Mouse (Mus musculus) embryonic facial prominence, embryonic 11.5 days (tissue): ENCODE results near the gene Cdx2. TPM values are rescaled to one million over a fixed set of nuclear protein-coding genes. Genes with fewer than 3 reads are reported as not detected.

Source experiments
- ATAC-seq: fragments of 200-750 bp; cut with Nextera tagmentation; replicated peaks from 2 replicates; pipeline ENCODE4 v1.8.0; 2017; ENCODE audit warnings: low read depth; ENCODE audit not compliant: insufficient number of reproducible peaks, low FRiP score, low TSS enrichment
- DNase-seq: peaks from one replicate; pipeline ENCODE4 v3.0.0-alpha.2; 2015; ENCODE audit warnings: low spot score
- H3K27ac ChIP-seq: fragments of 300-500 bp; sonication (generic); replicated peaks from 2 replicates; pipeline ENCODE4 v1.5.1; 2014; ENCODE audit warnings: mild to moderate bottlenecking, low read depth, low read length, control low read depth
- H3K27me3 ChIP-seq: fragments of 300-500 bp; sonication (generic); 2 replicates; pipeline ENCODE4 v1.6.1; 2014; ENCODE audit warnings: mild to moderate bottlenecking, low read length, moderate library complexity, mixed read lengths; ENCODE audit not compliant: control insufficient read depth, insufficient read depth
- H3K36me3 ChIP-seq: fragments of 300-500 bp; sonication (generic); replicated peaks from 2 replicates; pipeline ENCODE4 v1.6.1; 2014; ENCODE audit warnings: low read depth, mild to moderate bottlenecking, low read length, moderate library complexity, mixed read lengths; ENCODE audit not compliant: control insufficient read depth, insufficient read depth
- H3K4me1 ChIP-seq: fragments of 300-500 bp; sonication (generic); 2 replicates; pipeline ENCODE4 v1.6.1; 2014; ENCODE audit warnings: low read length, mixed read lengths; ENCODE audit not compliant: control insufficient read depth, insufficient read depth
- H3K4me2 ChIP-seq: fragments of 300-500 bp; sonication (generic); 2 replicates; pipeline ENCODE4 v1.6.1; 2014; ENCODE audit warnings: low read depth, mild to moderate bottlenecking, control low read depth, low read length, moderate library complexity
- H3K4me3 ChIP-seq: fragments of 300-500 bp; sonication (generic); 2 replicates; pipeline ENCODE4 v1.5.1; 2014; ENCODE audit warnings: low read depth, low read length, control low read depth
- H3K9ac ChIP-seq: fragments of 300-500 bp; sonication (generic); replicated peaks from 2 replicates; pipeline ENCODE4 v1.6.1; 2014; ENCODE audit warnings: mild to moderate bottlenecking, control low read depth, low read length
- H3K9me3 ChIP-seq: fragments of 300-500 bp; sonication (generic); replicated peaks from 2 replicates; pipeline ENCODE4 v1.6.1; 2016; ENCODE audit warnings: mild to moderate bottlenecking, low read length, inconsistent platforms, mixed read lengths; ENCODE audit not compliant: control insufficient read depth
- WGBS: fragments of 180-500 bp; shearing (Covaris S2); extraction: QIAGEN DNeasy Blood & Tissue Kit; methylation state at CpG from one replicate; pipeline ENCODE4 v1.1.7; 2014; 5-methylcytosine and 5-hydroxymethylcytosine counted together
- microRNA-seq: library from miRNA; unstranded; fragments of <30 nt; microRNA quantifications from one replicate; pipeline ENCODE4, GENCODE M21; 2016; ENCODE audit warnings: borderline number of aligned reads
- polyA plus RNA-seq: library from polyadenylated mRNA; unstranded; fragments of >200 nt; fragmentation: Nextera tagmentation; extraction: Ambion mirVana; gene quantifications from 2 replicates; pipeline ENCODE4 v1.2.1, GENCODE M21; 2014

Gene Cdx2
- polyA plus RNA-seq, 1 experiment from 2014 or later, result not detected

DNA sequence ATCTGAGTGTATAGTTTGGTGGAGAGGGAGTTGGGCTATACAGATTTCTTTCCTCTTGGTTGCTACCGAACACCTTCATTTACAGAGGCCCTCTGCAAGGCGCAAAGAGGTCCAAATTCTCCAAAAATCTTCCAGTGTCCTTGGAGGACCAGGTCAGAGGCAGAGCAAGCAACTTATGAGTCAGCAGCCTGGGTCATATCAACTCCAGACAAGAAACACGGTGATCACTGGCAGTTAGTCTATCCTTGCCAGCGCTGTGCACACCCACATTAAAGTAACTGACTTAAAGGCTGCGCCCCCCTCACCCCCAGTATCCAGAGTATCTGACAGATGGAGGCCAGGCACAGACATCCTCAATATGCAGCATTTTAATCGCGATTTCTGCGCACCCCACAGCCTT, 38.3 kb downstream of the Cdx2 start:
- no peak overlapping the region for H3K4me3 ChIP-seq
- H3K9ac ChIP-seq, result no peak overlapping the region
- no peak for DNase-seq
- no peak for ATAC-seq
- no peak overlapping the region for H3K4me2 ChIP-seq
- H3K4me1 ChIP-seq, result no peaks in the 10 kb centered on the region
- peaks cover 70% of the 10 kb centered on the region for H3K27me3 ChIP-seq
- H3K27ac ChIP-seq, result no peak overlapping the region
- no peaks in the 10 kb centered on the region for H3K9me3 ChIP-seq
- no peaks in the 10 kb centered on the region for H3K36me3 ChIP-seq
- 4% methylated on average over 8 of the region's 8 CpGs for WGBS

DNA sequence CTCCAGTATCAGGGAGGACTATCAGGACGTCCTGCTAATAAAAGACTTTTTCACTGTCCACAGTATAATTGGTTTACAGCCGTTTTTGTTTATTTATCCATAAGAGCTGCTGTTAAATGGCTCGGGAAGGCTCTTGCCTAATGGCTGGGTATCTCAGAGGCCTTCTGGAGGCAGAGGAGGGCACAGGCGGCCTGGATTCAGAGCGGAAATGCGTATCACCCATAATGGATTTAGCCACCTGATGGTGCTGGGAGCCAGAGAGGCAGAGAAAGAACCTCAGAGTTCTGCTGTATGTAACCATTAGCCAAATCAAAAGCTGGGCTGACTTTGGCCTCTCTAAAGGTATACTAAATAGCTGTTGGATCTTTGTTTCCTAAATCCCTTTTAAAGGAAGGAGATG, 39.6 kb downstream of the Cdx2 start:
- WGBS, result 7% methylated on average over 6 of the region's 6 CpGs
- no peak overlapping the region for H3K27ac ChIP-seq
- no peak overlapping the region for H3K4me2 ChIP-seq
- H3K36me3 ChIP-seq, result no peaks in the 10 kb centered on the region
- DNase-seq, result no peak
- H3K9ac ChIP-seq, result no peak overlapping the region
- no peak for ATAC-seq
- H3K9me3 ChIP-seq, result no peaks in the 10 kb centered on the region
- no peak overlapping the region for H3K4me3 ChIP-seq
- H3K27me3 ChIP-seq, result peaks cover 64% of the 10 kb centered on the region
- H3K4me1 ChIP-seq, result no peaks in the 10 kb centered on the region

DNA sequence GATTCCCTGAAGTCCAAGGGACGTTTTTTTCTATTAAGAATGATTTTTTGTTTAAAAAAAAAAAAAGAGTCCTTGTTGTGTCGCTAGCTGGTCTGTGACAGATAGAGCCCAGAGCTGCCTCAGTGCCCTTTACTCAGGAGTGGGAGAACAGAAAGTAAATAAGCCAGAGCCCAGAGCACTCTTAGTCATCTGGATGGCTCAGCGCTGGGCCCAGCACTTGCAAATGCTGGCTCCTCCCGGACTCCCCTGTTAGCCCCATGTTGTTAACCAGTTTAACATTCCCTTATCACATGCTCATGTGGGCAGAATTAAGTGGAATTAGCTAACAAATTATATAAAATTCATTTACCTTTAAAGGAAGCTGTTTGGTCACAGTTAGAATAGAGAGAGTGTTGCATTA, 43.1 kb downstream of the Cdx2 start:
- Histone ChIP-seq H3K27me3 (peaks cover 33% of the 10 kb centered on the region), H3K27ac (no peak overlapping the region), H3K4me2 (no peak overlapping the region), H3K9me3 (no peaks in the 10 kb centered on the region), H3K4me3 (no peak overlapping the region), H3K4me1 (no peaks in the 10 kb centered on the region), H3K9ac (no peak overlapping the region), H3K36me3 (no peaks in the 10 kb centered on the region)
- no peak for ATAC-seq
- 40% methylated on average over 4 of the region's 4 CpGs for WGBS
- DNase-seq, result no peak

DNA sequence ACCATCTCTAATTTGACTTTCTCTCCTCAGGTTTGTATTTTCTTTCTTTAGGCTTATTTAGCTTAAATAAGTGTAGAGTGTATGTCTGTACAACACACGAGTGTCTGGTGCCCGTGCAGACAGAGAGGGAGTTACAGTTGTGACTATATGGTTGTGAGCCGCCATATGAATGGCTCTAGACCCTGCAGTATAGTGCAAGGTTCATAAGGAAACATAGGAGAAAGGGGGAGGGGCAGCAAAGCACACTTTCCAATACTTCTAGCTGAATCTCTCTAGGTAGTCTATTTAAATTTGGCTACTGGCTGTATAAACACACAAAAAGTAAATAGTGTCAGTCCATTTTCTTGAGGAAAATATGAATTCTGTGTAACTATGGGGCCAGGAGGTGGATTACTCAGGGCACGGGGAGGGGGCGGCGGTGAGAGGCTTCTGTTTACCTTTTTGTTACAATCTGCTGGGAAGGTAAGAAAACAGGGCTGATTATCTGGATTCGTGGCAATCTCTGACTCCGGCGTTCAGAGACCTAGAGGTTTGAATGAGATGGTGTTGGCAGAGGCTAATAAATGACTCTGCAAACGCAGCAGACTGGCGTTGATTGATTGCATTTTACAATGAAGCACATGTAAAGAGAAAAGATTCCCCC, 45.0 kb downstream of the Cdx2 start:
- Histone ChIP-seq H3K4me1 (no peaks in the 10 kb centered on the region), H3K9ac (no peak overlapping the region), H3K9me3 (no peaks in the 10 kb centered on the region), H3K27me3 (peaks cover 16% of the 10 kb centered on the region), H3K27ac (no peak overlapping the region), H3K4me3 (no peak overlapping the region), H3K4me2 (no peak overlapping the region), H3K36me3 (no peaks in the 10 kb centered on the region)
- DNase-seq (no peak), ATAC-seq (no peak)
- WGBS, result 61% methylated on average over 11 of the region's 11 CpGs

GRCm38 (mm10) chr5:147260778-147261177, 46.3 kb downstream of the Cdx2 start:
- Histone ChIP-seq H3K9ac (no peak overlapping the region), H3K4me2 (no peak overlapping the region), H3K27ac (no peak overlapping the region), H3K4me1 (no peaks in the 10 kb centered on the region), H3K36me3 (no peaks in the 10 kb centered on the region), H3K27me3 (peaks cover 4% of the 10 kb centered on the region), H3K4me3 (no peak overlapping the region), H3K9me3 (no peaks in the 10 kb centered on the region)
- ATAC-seq (no peak), DNase-seq (no peak)
- WGBS, result 84% methylated on average over 4 of the region's 4 CpGs

- WGBS, result 100% methylated on average over 1 of the region's 1 CpGs
- Histone ChIP-seq H3K9ac (no peak overlapping the region), H3K36me3 (no peaks in the 10 kb centered on the region), H3K4me2 (no peak overlapping the region), H3K27me3 (peaks cover under 1% of the 10 kb centered on the region; the same call in 1 of the 2 replicates), H3K4me1 (no peaks in the 10 kb centered on the region), H3K9me3 (no peaks in the 10 kb centered on the region), H3K27ac (no peak overlapping the region), H3K4me3 (no peak overlapping the region)
- ATAC-seq, result no peak
- no peak for DNase-seq
Measured at GRCm38 (mm10) chr5:147260189-147260588, 46.9 kb downstream of the Cdx2 start.

Small RNA genes within 50 kb of the gene (microRNA-seq; reads per million reads assigned to microRNA genes)
- gene Mir7k, result not detected

Other genes starting within 250 kb of the Cdx2 start
- 11.2 and 11.3 TPM in 2 replicates for gene Lnx2, start 230.7 kb downstream of the Cdx2 start, polyA plus RNA-seq
- 124 and 129 TPM in 2 replicates for gene Polr1d, start 230.2 kb downstream of the Cdx2 start, polyA plus RNA-seq
- gene Gsx1, start 118.6 kb downstream of the Cdx2 start, polyA plus RNA-seq, result 2.2 and 2.3 TPM in 2 replicates
- not detected in 2 replicates for gene Pdx1, start 37.3 kb downstream of the Cdx2 start, polyA plus RNA-seq
- not detected in 2 replicates for gene Urad, start 15.2 kb upstream of the Cdx2 start, polyA plus RNA-seq
- gene Flt3, start 93.2 kb upstream of the Cdx2 start, polyA plus RNA-seq, result 0.27 and 0.31 TPM in 2 replicates
- gene Pan3, start 122.9 kb upstream of the Cdx2 start, polyA plus RNA-seq, result 41.2 and 41.8 TPM in 2 replicates